In the genomic region with DNA sequence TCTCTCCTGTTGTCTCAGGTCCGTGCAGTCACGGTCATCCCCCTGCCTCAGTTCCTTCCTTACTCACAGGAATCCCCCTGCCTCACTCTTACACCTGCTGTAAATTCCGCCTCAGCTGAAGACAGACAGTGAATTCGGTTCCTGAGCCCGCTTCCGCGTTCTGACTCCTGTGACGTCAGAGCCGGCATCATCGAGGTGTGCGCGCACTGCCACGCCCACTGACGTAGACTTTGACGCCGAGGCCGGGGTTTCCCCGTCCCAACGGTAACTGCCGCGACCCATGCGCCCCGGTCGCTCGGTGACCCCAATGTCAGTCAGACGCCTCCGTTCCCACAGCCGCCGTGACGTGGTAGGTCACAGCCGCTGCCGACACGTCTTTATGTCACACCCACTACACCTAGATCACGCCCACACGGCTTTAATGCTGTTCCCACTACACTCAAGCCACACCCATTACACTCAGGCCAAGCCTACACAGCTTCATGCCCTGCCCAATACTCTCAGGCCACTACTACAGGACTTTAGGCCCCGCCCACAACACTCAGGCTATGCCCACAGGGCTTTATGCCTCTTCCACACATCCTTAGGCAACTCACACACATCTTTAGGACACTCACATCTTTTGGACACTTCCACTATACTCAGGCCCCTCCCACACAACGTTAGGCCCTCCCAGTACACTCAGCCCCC, we compare ENCODE assay signal across 8 mouse cellular contexts.
DNase-seq lines count a peak whose midpoint lies in the region; ATAC-seq and TF ChIP-seq lines count a peak whose summit lies in the region.

No protein-coding gene starts in this region.

- no peaks in the 10 kb centered on the region for H3K4me1 ChIP-seq in ES-Bruce4 (ENCODE audit: control insufficient read depth, insufficient read depth, low read length)
- H3K4me1 ChIP-seq in lung, embryonic 15.5 days, result peaks cover 5% of the 10 kb centered on the region; the same call in 1 of the 2 replicates

- intact Hi-C loops in heart, postnatal 14 days (cut with DNase I), result loop anchor here (5.0 to 10.0 kb wide), 4 partner anchors 66 to 444 kb away; a partner anchor contains a TSS

- H3K4me3 ChIP-seq in ES-Bruce4 (ENCODE audit: low read depth, low read length), result peak overlapping the region; percentile 90
- H3K4me3 ChIP-seq in lung, embryonic 15.5 days, result peak overlapping the region; percentile 73

- TF ChIP-seq POLR2A in ES-Bruce4 (IDR thresholded peaks at IDR 0.05; ENCODE audit: insufficient read depth, low read length), result no peak

- peak overlapping the region; percentile 70 for H3K4me2 ChIP-seq in lung, embryonic 15.5 days

- H3K9ac ChIP-seq in ES-Bruce4 (ENCODE audit: low read depth, poor library complexity, severe bottlenecking), result peak overlapping the region; percentile 79
- H3K9ac ChIP-seq in lung, embryonic 15.5 days, result peak overlapping the region; percentile 55

- no peak for TF ChIP-seq EP300 in ES-Bruce4 (IDR thresholded peaks at IDR 0.05; ENCODE audit: insufficient read depth, low read depth, low read length)

- peak overlapping the region; percentile 95 for H3K27ac ChIP-seq in ES-Bruce4 (ENCODE audit: insufficient read depth, low read length)
- H3K27ac ChIP-seq in lung, embryonic 15.5 days, result peak overlapping the region; percentile 99

- TF ChIP-seq CTCF in ES-Bruce4 (IDR thresholded peaks at IDR 0.05; ENCODE audit: low read depth, low read length), result no peak

- DNase-seq in brain, embryonic 18.5 days (ENCODE audit: low read depth, low spot score), result peak; percentile 79
- DNase-seq in heart, postnatal 14 days, result peak; percentile 86 to 91
- DNase-seq in large intestine, adult 2 months (ENCODE audit: low read depth, low spot score), result peak; percentile 75
- DNase-seq in thymus, postnatal 0 days (ENCODE audit: low spot score), result peak; percentile 95

- ATAC-seq in erythroid progenitor cell, adult 5-6 weeks (replicated peaks; ENCODE audit: low FRiP score, poor library complexity, severe bottlenecking), result peak; percentile 76
- ATAC-seq in lung, embryonic 15.5 days (ENCODE audit: borderline replicate concordance, extremely low read depth, low FRiP score, low TSS enrichment), result peak; percentile 77
- ATAC-seq in neutrophil, adult 5-6 weeks (ENCODE audit: extremely low read depth, insufficient number of reproducible peaks, low FRiP score, poor library complexity, severe bottlenecking), result peak; percentile 65

- WGBS in large intestine, adult 2 months, result under 1% methylated on average over 37 of the region's 37 CpGs
- under 1% methylated on average over 37 of the region's 37 CpGs for WGBS in lung, embryonic 15.5 days

- H3K9me3 ChIP-seq in ES-Bruce4 (replicated peaks; ENCODE audit: control insufficient read depth, insufficient read depth, low read length, poor library complexity, severe bottlenecking), result peaks cover 11% of the 10 kb centered on the region
- H3K9me3 ChIP-seq in lung, embryonic 15.5 days, result no peaks in the 10 kb centered on the region; the same call in 1 of the 2 replicates

- no peaks in the 10 kb centered on the region for H3K27me3 ChIP-seq in ES-Bruce4 (ENCODE audit: control insufficient read depth, insufficient read depth, low read length, poor library complexity, severe bottlenecking)
- no peaks in the 10 kb centered on the region for H3K27me3 ChIP-seq in lung, embryonic 15.5 days

- no peaks in the 10 kb centered on the region for H3K36me3 ChIP-seq in ES-Bruce4 (ENCODE audit: control insufficient read depth, insufficient read depth, low read length, poor library complexity, severe bottlenecking)
- no peaks in the 10 kb centered on the region for H3K36me3 ChIP-seq in lung, embryonic 15.5 days

Comparison
In these comparisons a context has a peak if more than half of its experiments do, and no peak if none do; other contexts are left out.
1. Peak in every context shown above with its lines: DNase-seq, ATAC-seq, H3K4me3 ChIP-seq and H3K27ac ChIP-seq.